In genomic region chr9:65162711-65163639, GRCm38 (mm10) we compare ENCODE assay signal across 9 mouse cellular contexts. TPM values are rescaled to one million over a fixed set of nuclear protein-coding genes. Genes with fewer than 3 reads are reported as not detected.
DNase-seq lines count a peak whose midpoint lies in the region; ATAC-seq lines count a peak whose summit lies in the region.
"Had no signal": no experiment of that assay in that cellular context is flagged by ENCODE, and none has a peak within 500 bp of the region (broad histone marks: within the 10 kb centered on the region; RNA-seq: fewer than 3 reads in every experiment).

No protein-coding gene starts in this region.

- peak overlapping the region; percentile 38 for H3K4me3 ChIP-seq in intestine, embryonic 14.5 days (ENCODE audit: low read depth, low read length)
- H3K4me3 ChIP-seq in midbrain, embryonic 15.5 days = peak overlapping the region; percentile 43

- no peaks in the 10 kb centered on the region for H3K36me3 ChIP-seq in intestine, embryonic 14.5 days (ENCODE audit: control insufficient read depth, insufficient read depth, low read length)
- no peaks in the 10 kb centered on the region for H3K36me3 ChIP-seq in midbrain, embryonic 15.5 days (replicated peaks)

- H3K9ac ChIP-seq in intestine, embryonic 14.5 days (ENCODE audit: low read length) = 0 out of 2 replicates have a peak overlapping the region, but pooled peaks have one; percentile 2
- peak overlapping the region; percentile 59 for H3K9ac ChIP-seq in midbrain, embryonic 15.5 days

- peak; percentile 31 for DNase-seq in gastrocnemius, postnatal 14 days
- DNase-seq in gastrocnemius, adult 18-20 months (ENCODE audit: low spot score) = no peak
- peak; percentile 27 for DNase-seq in thymus, postnatal 4 days
- DNase-seq in thymus, postnatal 14 days = no peak
- peak; percentile 73 for DNase-seq in intestine, embryonic 14.5 days (ENCODE audit: low spot score)
- DNase-seq in thymus, postnatal 0 days (ENCODE audit: low spot score) = no peak

- WGBS in intestine, embryonic 14.5 days = 1% methylated on average over 69 of the region's 69 CpGs
- WGBS in midbrain, embryonic 15.5 days = under 1% methylated on average over 61 of the region's 69 CpGs

- ATAC-seq in intestine, embryonic 14.5 days (replicated peaks; ENCODE audit: low FRiP score, low TSS enrichment, low read depth) = peak; percentile 56; the same call in 1 of the 2 replicates
- ATAC-seq in midbrain, embryonic 15.5 days (replicated peaks) = peak; percentile 88
- ATAC-seq in megakaryocyte progenitor cell, adult 5-6 weeks (replicated peaks; ENCODE audit: poor library complexity) = no peak

- no peak overlapping the region for H3K27ac ChIP-seq in intestine, embryonic 14.5 days (ENCODE audit: low read depth)
- peak overlapping the region; percentile 81 for H3K27ac ChIP-seq in midbrain, embryonic 15.5 days

- peak overlapping the region; percentile 90 for H3K4me2 ChIP-seq in intestine, embryonic 14.5 days (ENCODE audit: low read length)
- peak overlapping the region; percentile 77 for H3K4me2 ChIP-seq in midbrain, embryonic 15.5 days

- 0 out of 2 replicates have a peak, but pooled peaks cover 3% of the 10 kb centered on the region for H3K9me3 ChIP-seq in intestine, embryonic 14.5 days (ENCODE audit: control insufficient read depth, low read length)
- no peaks in the 10 kb centered on the region for H3K9me3 ChIP-seq in midbrain, embryonic 15.5 days

- peaks cover 29% of the 10 kb centered on the region for H3K27me3 ChIP-seq in intestine, embryonic 14.5 days (replicated peaks; ENCODE audit: control insufficient read depth, insufficient read depth, low read length)
- H3K27me3 ChIP-seq in midbrain, embryonic 15.5 days (replicated peaks) = no peaks in the 10 kb centered on the region

- peaks cover 6% of the 10 kb centered on the region for H3K4me1 ChIP-seq in intestine, embryonic 14.5 days (replicated peaks; ENCODE audit: control insufficient read depth, insufficient read depth, low read length)
- peaks cover 35% of the 10 kb centered on the region for H3K4me1 ChIP-seq in midbrain, embryonic 15.5 days

- intact Hi-C loops in gastrocnemius, postnatal 14 days (cut with DNase I; ENCODE audit: low total_unique reads) = no loop called here

RNA-seq across cellular contexts. Expression of gene Igdcc3, which starts 22.0 kb away (rescaled TPM):
- total RNA-seq in gastrocnemius, postnatal 14 days (2021) = under 1 TPM; 0.37 to 0.58 TPM
- total RNA-seq in gastrocnemius, adult 18-20 months (2021) = under 1 TPM; 0.21 to 0.32 TPM
- polyA plus RNA-seq in intestine, embryonic 14.5 days (2014; fragmentation: Nextera tagmentation; extraction: Ambion mirVana) = 2.7 and 2.9 TPM in 2 replicates
- 12.8 and 14.1 TPM in 2 replicates for polyA plus RNA-seq in midbrain, embryonic 15.5 days (2015; fragmentation: Nextera tagmentation; extraction: Ambion mirVana)
- 0.09 TPM in 1 of 2 replicates, not detected in the other for polyA plus RNA-seq in thymus, postnatal 0 days (2015; fragmentation: Nextera tagmentation; extraction: Ambion mirVana)
- not detected in 2 replicates for total RNA-seq in megakaryocyte progenitor cell, adult 5-6 weeks (2015)
- total RNA-seq in megakaryocyte progenitor cell, adult 5-6 weeks (2017) = not detected in 2 replicates
- total RNA-seq: MEL had no signal

RNA-seq across cellular contexts. Expression of gene Parp16, which starts 32.2 kb away (rescaled TPM):
- total RNA-seq in gastrocnemius, postnatal 14 days (2021) = 1 to 10 TPM; 4.9 to 5.4 TPM
- 1 to 10 TPM; 3.6 to 3.7 TPM for total RNA-seq in gastrocnemius, adult 18-20 months (2021)
- 8.1 and 9.1 TPM in 2 replicates for polyA plus RNA-seq in intestine, embryonic 14.5 days (2014; fragmentation: Nextera tagmentation; extraction: Ambion mirVana)
- polyA plus RNA-seq in midbrain, embryonic 15.5 days (2015; fragmentation: Nextera tagmentation; extraction: Ambion mirVana) = 6.8 and 7.6 TPM in 2 replicates
- polyA plus RNA-seq in thymus, postnatal 0 days (2015; fragmentation: Nextera tagmentation; extraction: Ambion mirVana) = 6.0 and 7.3 TPM in 2 replicates
- 3.2 and 3.3 TPM in 2 replicates for total RNA-seq in megakaryocyte progenitor cell, adult 5-6 weeks (2015)
- 2.8 and 3.1 TPM in 2 replicates for total RNA-seq in megakaryocyte progenitor cell, adult 5-6 weeks (2017)

Comparison
In these comparisons a context has a peak if more than half of its experiments do, and no peak if none do; other contexts are left out.
1. DNase-seq: peak in gastrocnemius, postnatal 14 days (single experiment), thymus, postnatal 4 days (single experiment) and intestine, embryonic 14.5 days (single experiment); none in gastrocnemius, adult 18-20 months (single experiment), thymus, postnatal 14 days (single experiment) and thymus, postnatal 0 days (single experiment).